Mouse (Mus musculus) spleen, adult 18-20 months (tissue): ENCODE data around the gene H2-Q7.
"Not testable (repeated sequence)": the region's sequence is repeated elsewhere in the genome, so short reads cannot be mapped to it uniquely, and the experiment has no call there.

ENCODE experiments used
- DNase-seq, 2 experiments: peaks; one replicate each; pipeline ENCODE4 v3.0.0; 2022; ENCODE audit warnings: mixed read lengths in 2 of 2

Gene H2-Q7

DNA sequence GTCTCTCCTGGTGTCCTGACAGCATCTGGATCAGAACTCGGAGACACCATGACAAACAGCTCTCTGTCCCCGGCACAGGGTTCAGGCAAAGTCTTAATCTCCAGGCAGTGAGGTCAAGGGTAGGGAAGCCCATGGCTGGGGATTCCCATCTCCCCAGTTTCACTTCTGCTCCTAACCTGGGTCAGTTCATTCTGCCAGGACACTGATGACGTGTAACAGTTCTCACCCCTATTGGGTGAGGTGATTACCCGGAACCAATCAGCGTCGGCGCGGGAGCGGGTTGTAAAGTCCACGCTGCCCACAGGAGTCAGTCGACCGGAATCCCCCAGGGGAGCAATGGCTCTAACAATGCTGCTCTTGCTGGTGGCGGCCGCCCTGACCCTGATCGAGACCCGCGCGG is at the start of gene H2-Q7:
Gene H2-Q7, plus strand, starts transcription at position 271 of the 400 bp plus-strand sequence.
- DNase-seq = peak; percentile 85 to 93

- DNase-seq = peak in 1 of 2 experiments; percentile 76
These were observed 49.2 kb upstream of the H2-Q7 start for GRCm38 (mm10) chr17:35389796-35390195.

DNA sequence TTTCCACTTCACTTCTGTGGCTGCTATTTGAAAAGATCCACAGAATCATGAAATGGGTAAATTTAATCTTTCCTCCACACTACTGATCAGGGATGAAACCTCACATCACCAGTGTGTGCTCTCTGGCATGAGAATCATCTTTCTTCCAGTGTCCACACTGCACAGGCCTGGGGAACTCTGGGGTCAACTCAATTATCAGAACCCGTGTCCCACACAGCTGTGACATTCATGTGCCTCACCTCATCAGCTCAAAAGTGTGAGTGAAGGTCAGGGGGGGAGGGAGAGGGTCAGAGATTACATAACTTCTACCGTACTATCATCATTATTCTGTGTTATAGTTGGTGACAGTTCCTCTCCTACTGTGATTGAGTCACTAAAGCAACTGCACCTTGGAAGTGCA is 46.3 kb upstream of the H2-Q7 start:
- DNase-seq = not testable (repeated sequence)

- DNase-seq = peak; percentile 44 to 57
These were observed 44.8 kb upstream of the H2-Q7 start for GRCm38 (mm10) chr17:35393864-35394800.

GRCm38 (mm10) chr17:35396956-35397355 is 42.0 kb upstream of the H2-Q7 start:
- not testable (repeated sequence) for DNase-seq

DNA sequence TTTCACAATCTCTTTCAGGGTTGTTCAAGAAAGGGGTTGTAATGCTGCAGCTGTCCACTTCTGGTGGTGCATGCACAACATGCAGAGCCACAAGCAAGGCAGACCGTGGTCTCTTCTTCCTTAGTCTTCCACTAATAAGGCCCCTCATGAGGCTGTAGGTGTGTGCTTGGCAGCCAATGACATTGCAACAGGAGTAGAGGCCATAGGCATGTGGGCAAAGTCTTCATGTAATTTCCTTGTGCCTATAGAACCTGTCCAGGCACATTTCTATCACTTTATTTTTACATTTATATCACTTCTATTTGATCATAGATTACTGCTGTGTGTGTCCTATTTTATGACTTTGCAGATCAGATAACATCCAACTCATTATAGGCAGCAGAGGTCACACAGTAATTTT is 25.9 kb upstream of the H2-Q7 start:
- not testable (repeated sequence) for DNase-seq

DNA sequence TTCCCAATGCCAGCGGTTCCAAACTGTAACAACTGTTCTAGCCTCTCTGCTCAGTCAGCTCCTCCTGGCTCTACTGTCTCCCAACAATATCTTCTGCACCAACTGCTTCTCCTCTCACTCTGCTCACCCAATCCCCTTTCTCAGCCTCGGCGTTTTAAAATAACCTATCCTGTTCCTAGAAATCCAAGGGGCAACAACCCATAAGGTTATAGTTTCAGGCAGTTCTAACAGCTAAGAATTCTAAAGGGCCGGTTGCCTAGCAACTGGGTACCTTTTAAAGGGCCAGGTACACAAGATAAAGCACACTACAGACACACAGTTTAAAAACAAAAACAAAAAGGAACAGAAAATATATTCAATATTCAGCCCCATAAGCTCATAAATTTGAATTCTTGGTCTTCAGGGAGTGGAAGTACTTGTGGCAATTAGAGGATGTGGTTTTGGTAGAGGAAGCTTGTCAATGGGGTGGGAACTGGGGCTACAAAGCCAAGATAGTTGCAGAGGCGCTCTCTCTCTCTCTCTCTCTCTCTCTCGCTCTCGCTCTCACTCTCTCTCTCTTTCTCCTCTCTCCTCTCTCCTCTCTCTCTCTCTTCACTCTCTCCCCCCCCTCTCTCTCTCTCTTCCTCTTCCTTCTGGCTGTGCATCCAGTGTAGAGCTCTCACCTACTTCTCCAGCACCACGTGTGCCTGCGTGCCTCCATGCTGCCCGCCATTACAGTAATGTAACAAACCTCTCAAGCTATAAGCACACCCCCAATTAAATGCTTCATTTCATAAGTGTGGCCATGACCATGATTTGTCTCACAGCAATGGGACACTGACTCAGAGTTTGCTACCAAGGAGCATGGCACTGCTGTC is 23.5 kb upstream of the H2-Q7 start:
- not testable (repeated sequence) for DNase-seq

DNA sequence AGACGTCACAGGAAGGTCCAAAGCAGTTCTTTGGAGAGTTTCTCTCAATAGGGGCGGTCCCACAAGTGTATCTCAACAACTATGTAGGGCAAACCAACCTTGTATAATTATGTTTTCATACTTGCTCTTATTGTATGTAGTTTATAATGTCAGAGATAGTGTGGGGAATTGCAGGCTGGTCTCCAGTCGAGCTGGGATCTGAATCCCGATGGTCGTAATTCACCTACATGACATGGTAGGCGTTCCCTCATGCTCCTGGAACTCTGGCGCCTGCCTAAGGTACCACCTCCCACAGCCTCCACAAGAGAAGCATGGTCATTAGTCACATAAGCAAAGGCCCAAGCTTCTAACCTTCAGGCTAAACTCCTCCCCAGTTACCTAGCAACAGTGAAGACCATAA is 20.2 kb upstream of the H2-Q7 start:
- no peak for DNase-seq

DNA sequence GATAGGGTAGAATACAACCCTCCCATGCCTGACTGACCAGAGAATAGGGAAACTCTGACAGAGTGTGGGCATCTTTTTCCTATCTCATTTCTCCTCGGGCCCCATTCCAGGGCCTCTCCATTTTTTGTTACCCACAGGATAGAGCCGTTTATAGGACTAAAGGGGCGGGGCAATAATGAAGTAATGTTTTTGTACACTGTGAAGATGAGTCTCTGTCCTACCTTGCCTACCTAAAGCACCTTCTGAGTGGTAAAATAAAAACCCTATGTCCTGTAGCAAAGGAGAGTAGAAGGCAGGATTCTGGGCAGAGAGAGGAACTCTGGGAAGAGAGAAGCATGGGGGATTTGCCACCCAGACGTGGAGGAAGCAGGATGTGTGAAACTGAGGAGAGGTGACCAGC is 19.4 kb upstream of the H2-Q7 start:
- not testable (repeated sequence) for DNase-seq

- DNase-seq = peak; percentile 24 to 73
These were observed 18.6 kb upstream of the H2-Q7 start for GRCm38 (mm10) chr17:35420206-35420810.

DNA sequence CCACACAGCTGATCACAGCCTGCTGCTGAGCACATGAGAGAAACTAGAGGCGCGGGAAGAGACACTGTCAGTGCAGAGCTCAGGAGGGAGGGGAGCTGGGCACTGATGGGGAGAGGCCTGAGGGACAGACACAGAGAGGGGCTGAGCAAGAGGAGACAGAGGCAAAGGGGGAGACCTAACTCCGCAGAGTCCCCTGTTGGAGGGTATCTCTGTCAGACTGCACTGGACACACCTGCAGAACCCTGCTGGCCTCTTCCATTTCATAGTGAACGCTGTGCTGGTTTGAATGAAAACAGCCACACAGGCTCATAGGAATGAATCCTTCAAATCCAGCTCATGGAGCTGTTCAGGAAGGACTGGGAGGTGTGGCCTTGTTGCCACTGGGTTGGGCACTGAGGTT is 17.6 kb upstream of the H2-Q7 start:
- DNase-seq = not testable (repeated sequence)

DNA sequence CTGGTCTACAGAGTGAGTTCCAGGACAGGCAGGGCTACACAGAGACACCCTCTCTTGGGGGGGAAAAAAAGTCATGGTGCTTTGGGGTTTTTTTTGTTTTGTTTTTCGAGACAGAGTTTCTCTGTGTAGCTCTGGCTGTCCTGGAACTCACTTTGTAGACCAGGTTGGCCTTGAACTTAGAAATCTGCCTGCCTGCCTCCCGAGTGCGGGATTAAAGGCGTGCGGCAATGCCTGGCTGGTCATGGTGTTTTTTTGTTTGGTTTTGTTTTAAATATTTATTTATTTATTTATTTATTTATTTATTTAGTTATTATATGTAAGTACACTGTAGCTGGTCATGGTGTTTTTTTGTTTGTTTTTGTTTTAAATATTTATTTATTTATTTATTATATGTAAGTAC is 16.6 kb upstream of the H2-Q7 start:
- DNase-seq = not testable (repeated sequence)

DNA sequence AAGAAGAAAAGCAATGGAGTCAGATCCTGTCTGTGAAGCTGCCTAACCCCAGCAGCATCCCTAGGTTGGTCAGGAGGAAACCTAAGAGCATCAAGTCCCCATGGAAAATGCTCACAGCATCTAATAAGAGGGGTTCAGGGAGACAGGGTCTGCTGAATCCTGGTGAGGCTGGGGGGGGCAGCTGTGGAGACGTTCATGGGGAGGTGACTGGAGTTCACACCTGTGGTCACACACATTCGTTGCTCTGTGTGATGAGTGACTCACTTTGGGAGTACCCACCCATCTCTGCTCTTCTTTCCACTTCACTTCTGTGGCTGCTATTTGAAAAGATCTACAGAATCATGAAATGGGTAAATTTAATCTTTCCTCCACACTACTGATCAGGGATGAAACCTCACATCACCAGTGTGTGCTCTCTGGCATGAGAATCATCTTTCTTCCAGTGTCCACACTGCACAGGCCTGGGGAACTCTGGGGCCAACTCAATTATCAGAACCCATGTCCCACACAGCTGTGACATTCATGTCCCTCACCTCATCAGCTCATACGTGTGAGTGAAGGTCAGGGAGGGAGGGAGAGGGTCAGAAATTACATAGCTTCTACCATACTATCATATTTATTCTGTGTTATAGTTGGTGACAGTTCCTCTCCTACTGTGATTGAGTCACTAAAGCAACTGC is 15.7 kb upstream of the H2-Q7 start:
- DNase-seq = peak in 1 of 2 experiments; percentile 6

DNA sequence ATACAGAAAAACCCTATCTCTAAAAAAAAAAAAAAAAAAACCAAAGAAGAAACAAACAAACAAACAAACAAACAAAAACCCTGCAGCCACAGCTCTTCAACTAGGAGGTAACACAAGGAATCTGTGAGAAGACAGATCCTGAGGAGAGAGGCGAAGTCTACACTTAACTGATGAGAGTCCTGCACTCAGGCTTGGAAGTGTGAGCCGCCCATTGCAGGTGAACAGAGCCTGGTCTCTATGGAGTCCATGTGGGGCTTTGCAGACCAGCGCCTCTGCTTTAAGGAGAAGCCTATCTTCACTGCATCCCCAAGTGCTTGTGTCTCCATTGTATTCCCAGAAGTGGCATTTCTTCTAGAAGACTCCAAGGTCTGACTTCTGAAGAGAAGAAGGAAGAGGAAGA is 14.8 kb upstream of the H2-Q7 start:
- DNase-seq = peak in 1 of 2 experiments; percentile 9

GRCm38 (mm10) chr17:35424624-35425416 is 14.1 kb upstream of the H2-Q7 start, which contains the start of gene H2-Q6:
Gene H2-Q6 (plus strand): TSS chr17:35424850.
- DNase-seq = peak; percentile 82 to 85

DNA sequence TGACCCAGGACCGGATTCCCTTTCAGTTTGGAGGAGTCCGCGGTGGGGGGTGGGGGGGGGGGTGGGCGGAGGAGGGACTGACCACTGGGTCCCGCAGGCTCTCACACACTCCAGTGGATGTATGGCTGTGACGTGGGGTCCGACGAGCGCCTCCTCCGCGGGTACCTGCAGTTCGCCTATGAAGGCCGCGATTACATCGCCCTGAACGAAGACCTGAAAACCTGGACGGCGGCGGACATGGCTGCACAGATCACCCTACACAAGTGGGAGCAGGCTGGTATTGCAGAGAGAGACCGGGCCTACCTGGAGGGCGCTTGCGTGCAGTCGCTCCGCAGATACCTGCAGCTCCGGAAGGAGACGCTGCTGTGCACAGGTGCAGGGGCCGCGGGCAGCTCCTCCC is 13.5 kb upstream of the H2-Q7 start:
- peak; percentile 58 to 70 for DNase-seq

- DNase-seq = not testable (repeated sequence)
These were observed 10.1 kb upstream of the H2-Q7 start for GRCm38 (mm10) chr17:35428883-35429282.

DNA sequence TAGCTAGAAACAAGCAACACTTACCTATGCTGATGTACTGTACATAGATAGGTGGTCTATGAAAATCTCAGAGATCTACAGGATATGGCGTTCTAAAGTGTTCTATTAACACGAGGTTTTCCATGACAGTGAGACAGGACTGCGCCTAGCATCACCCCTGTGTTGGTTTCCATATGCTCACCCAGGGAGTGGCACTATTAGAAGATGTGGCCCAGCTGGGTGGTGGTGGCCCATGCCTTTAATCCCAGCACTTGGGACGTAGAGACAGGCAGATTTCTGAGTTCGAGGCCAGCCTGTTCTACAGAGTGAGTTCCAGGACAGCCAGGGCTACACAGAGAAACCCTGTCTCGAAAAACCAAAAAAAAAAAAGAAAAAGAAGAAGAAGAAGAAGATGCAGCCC is 8.3 kb upstream of the H2-Q7 start:
- DNase-seq = not testable (repeated sequence)

DNA sequence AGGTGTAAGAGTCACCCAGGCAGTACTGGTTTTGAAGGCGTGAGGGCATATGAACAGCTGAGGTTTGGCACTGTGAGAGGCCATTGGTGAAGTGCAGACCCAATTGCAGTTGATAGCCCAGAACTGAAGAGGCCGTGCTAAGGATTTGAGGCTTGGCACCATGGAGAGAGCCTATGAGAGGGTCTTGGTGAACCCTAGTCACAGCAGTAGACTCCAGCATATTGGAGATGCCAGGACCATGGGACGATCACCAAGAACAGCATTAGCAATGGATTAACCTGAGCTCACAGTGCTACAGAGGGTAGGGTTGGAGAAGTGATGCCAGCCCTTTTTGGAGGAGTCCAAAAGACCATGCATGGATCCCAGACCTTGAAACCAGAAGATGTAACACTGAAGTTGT is 6.8 kb upstream of the H2-Q7 start:
- not testable (repeated sequence) for DNase-seq

DNA sequence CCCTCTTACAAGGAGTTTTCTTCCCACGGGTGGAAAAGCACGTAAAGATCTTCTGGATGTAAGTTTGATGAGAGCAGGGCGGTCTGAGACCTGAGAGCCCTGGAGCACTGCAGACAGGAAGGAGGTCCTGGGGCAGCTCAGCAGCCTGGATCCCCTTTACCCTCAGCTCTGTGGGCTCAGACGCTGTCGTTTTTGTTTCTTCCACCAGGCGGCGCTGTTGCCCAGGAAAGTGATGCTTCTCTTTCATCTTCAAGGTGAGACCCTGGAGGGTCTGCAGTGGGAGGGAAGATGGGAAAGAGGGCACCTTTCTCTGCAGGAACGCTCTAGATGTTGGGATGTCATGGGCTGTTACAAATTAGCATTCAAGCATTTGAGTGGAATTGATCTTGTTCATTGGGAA is 4.1 kb upstream of the H2-Q7 start:
- DNase-seq = peak in 1 of 2 experiments; percentile 56

DNA sequence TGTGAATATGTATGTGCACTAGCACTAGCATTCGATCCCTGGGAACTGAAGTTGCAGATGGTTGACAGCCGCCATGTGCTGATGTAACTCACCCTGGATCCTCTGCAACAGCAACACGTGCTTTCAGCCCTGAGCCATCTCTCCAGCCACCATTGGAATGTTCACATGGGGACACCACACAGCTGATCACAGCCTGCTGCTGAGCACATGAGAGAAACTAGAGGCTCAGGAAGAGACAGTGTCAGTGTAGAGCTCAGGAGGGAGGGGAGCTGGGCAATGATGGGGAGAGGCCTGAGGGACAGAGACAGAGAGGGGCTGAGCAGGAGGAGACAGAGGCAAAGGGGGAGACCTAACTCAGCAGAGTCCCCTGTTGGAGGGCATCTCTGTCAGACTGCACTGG is 3.4 kb upstream of the H2-Q7 start:
- DNase-seq = not testable (repeated sequence)
